Mouse (Mus musculus): ENCODE data around the gene Kat8.
"Not testable (repeated sequence)": the region's sequence is repeated elsewhere in the genome, so short reads cannot be mapped to it uniquely, and the experiment has no call there.

GRCm38 (mm10) chr7:127942097-127942496 lies 29.8 kb downstream of the Kat8 start:
- TF ChIP-seq CTCF (IDR thresholded peaks at IDR 0.05; ENCODE audit: extremely low read depth, insufficient read length, insufficient replicate concordance, low read depth, low read length); POLR2A (IDR thresholded peaks at IDR 0.05; ENCODE audit: low read depth, low read length): not testable (repeated sequence)
